In genomic region chr5:148130691-148131457, GRCm38 (mm10) we compare ENCODE assay signal across 9 mouse cellular contexts.
DNase-seq lines count a peak whose midpoint lies in the region; ATAC-seq and TF ChIP-seq lines count a peak whose summit lies in the region.
"Had no signal": no experiment of that assay in that cellular context is flagged by ENCODE, and none has a peak within 500 bp of the region (broad histone marks: within the 10 kb centered on the region; RNA-seq: fewer than 3 reads in every experiment).

No protein-coding gene starts in this region.

- peak; percentile 19 to 27 for DNase-seq in adrenal gland, adult (ENCODE audit: inconsistent age in 2 of 2, low spot score in 1 of 2)
- DNase-seq in adrenal gland, postnatal 14 days = no peak
- peak; percentile 93 for DNase-seq in brain, adult 2 months (ENCODE audit: low read depth, low spot score)
- peak; percentile 51 for DNase-seq in gastrocnemius, postnatal 14 days
- DNase-seq in layer of hippocampus, adult 9-10 months (ENCODE audit: low spot score) = peak; percentile 30

- H3K9me3 ChIP-seq in liver, embryonic 12.5 days (replicated peaks) = peaks cover 24% of the 10 kb centered on the region; the same call in 1 of the 2 replicates
- H3K9me3 ChIP-seq: embryonic facial prominence, embryonic 12.5 days had no signal

- intact Hi-C loops in gastrocnemius, postnatal 14 days (cut with DNase I; ENCODE audit: low total_unique reads) = no loop called here

- no peaks in the 10 kb centered on the region for H3K4me1 ChIP-seq in liver, embryonic 12.5 days
- H3K4me1 ChIP-seq: embryonic facial prominence, embryonic 12.5 days had no signal

- H3K27me3 ChIP-seq in myocyte (ENCODE audit: control insufficient read depth, insufficient read depth, insufficient read length) = no peaks in the 10 kb centered on the region
- no peaks in the 10 kb centered on the region for H3K27me3 ChIP-seq in liver, embryonic 12.5 days (replicated peaks)
- H3K27me3 ChIP-seq: embryonic facial prominence, embryonic 12.5 days had no signal

- H3K27ac ChIP-seq in liver, embryonic 12.5 days = no peak overlapping the region
- H3K27ac ChIP-seq: embryonic facial prominence, embryonic 12.5 days had no signal

- H3ac ChIP-seq in myocyte (ENCODE audit: control insufficient read depth, insufficient read length) = no peak overlapping the region

- H3K9ac ChIP-seq in liver, embryonic 12.5 days = no peak overlapping the region
- H3K9ac ChIP-seq: embryonic facial prominence, embryonic 12.5 days had no signal

- H3K4me2 ChIP-seq in myocyte (ENCODE audit: low read depth) = peak overlapping the region; percentile 42
- H3K4me2 ChIP-seq in liver, embryonic 12.5 days = no peak overlapping the region
- H3K4me2 ChIP-seq: embryonic facial prominence, embryonic 12.5 days had no signal

- no peak for TF ChIP-seq POLR2A in myocyte (IDR thresholded peaks at IDR 0.05; ENCODE audit: insufficient read length, low read depth)

- H3K4me3 ChIP-seq in myocyte = no peak overlapping the region
- H3K4me3 ChIP-seq in liver, embryonic 12.5 days = no peak overlapping the region
- H3K4me3 ChIP-seq: embryonic facial prominence, embryonic 12.5 days had no signal

- ATAC-seq in megakaryocyte progenitor cell, adult 5-6 weeks (replicated peaks; ENCODE audit: poor library complexity) = no peak
- no peak for ATAC-seq in liver, embryonic 12.5 days

- no peaks in the 10 kb centered on the region for H3K36me3 ChIP-seq in myocyte (ENCODE audit: control insufficient read depth, insufficient read depth)
- no peaks in the 10 kb centered on the region for H3K36me3 ChIP-seq in liver, embryonic 12.5 days
- H3K36me3 ChIP-seq: embryonic facial prominence, embryonic 12.5 days had no signal

- H3K79me2 ChIP-seq in myocyte (ENCODE audit: control insufficient read depth, insufficient read depth) = no peaks in the 10 kb centered on the region

- WGBS in liver, embryonic 12.5 days (ENCODE audit: insufficient replicate concordance) = 42% methylated on average over 8 of the region's 8 CpGs

TF ChIP-seq in myocyte, 11 proteins besides CTCF, POLR2A, EP300 and RAD21:
- TF ChIP-seq CEBPB (IDR thresholded peaks at IDR 0.05; ENCODE audit: insufficient read depth, poor library complexity, severe bottlenecking) = no peak
- TF ChIP-seq MYOD1 (IDR thresholded peaks at IDR 0.05; ENCODE audit: control insufficient read depth in 1 of 3, insufficient read length in 2 of 3, low read depth in 2 of 3) = no peak
- TF ChIP-seq USF1 (IDR thresholded peaks at IDR 0.05; ENCODE audit: low read depth) = no peak
- TF ChIP-seq POLR2AphosphoS2 (IDR thresholded peaks at IDR 0.05; ENCODE audit: insufficient read length, low read depth) = no peak
- TF ChIP-seq E2F4 (IDR thresholded peaks at IDR 0.05; ENCODE audit: insufficient read depth) = no peak
- no peak for TF ChIP-seq SRF (IDR thresholded peaks at IDR 0.05; ENCODE audit: control insufficient read depth, insufficient read length, low read depth)
- TF ChIP-seq MYOG (IDR thresholded peaks at IDR 0.05; ENCODE audit: control insufficient read depth in 1 of 3, insufficient read depth in 1 of 3, insufficient read length in 2 of 3, low read depth in 2 of 3) = no peak
- no peak for TF ChIP-seq TCF12 (IDR thresholded peaks at IDR 0.05; ENCODE audit: insufficient read depth, poor library complexity, severe bottlenecking)
- TF ChIP-seq REST (IDR thresholded peaks at IDR 0.05; ENCODE audit: insufficient read depth, insufficient read length) = no peak
- TF ChIP-seq TCF3 (IDR thresholded peaks at IDR 0.05; ENCODE audit: insufficient read length, low read depth) = no peak
- TF ChIP-seq MAX (IDR thresholded peaks at IDR 0.05; ENCODE audit: low read depth) = no peak
